Mouse (Mus musculus): Measurements from ENCODE around the gene Gal3st4. TPM values are rescaled to one million over a fixed set of nuclear protein-coding genes. Genes with fewer than 3 reads are reported as not detected.
A peak's percentile ranks its signal among the peaks of the same experiment; 100 is the strongest.
"Not testable (repeated sequence)": the region's sequence is repeated elsewhere in the genome, so short reads cannot be mapped to it uniquely, and the experiment has no call there.

Gal3st4 gene
- total RNA-seq, 2 experiments from 2014 or later, result 0.12 TPM; not detected in 1

GRCm38 (mm10) chr5:138222111-138222510 is 50.5 kb downstream of the Gal3st4 start:
- ATAC-seq (replicated peaks; ENCODE audit: poor library complexity), result peak; percentile 92

GRCm38 (mm10) chr5:138219864-138220263 is 52.8 kb downstream of the Gal3st4 start:
- no peak for ATAC-seq (replicated peaks; ENCODE audit: poor library complexity)

GRCm38 (mm10) chr5:138216632-138217031 is 56.0 kb downstream of the Gal3st4 start:
- ATAC-seq (replicated peaks; ENCODE audit: poor library complexity), result not testable (repeated sequence)

Other genes starting within 250 kb of the Gal3st4 start
- gene Smok3c, start 219.6 kb downstream of the Gal3st4 start, total RNA-seq (2015), result not detected in 2 replicates
- not detected in 2 replicates for gene Smok3c, start 219.6 kb downstream of the Gal3st4 start, total RNA-seq (2017)
- 26.0 and 30.1 TPM in 2 replicates for gene Zkscan1, start 187.8 kb downstream of the Gal3st4 start, total RNA-seq (2015)
- 19.9 and 25.2 TPM in 2 replicates for gene Zkscan1, start 187.8 kb downstream of the Gal3st4 start, total RNA-seq (2017)
- 13.9 and 14.0 TPM in 2 replicates for gene Zscan21, start 155.9 kb downstream of the Gal3st4 start, total RNA-seq (2015)
- gene Zscan21, start 155.9 kb downstream of the Gal3st4 start, total RNA-seq (2017), result 11.8 and 12.5 TPM in 2 replicates
- 6.5 and 7.5 TPM in 2 replicates for gene Zfp113, start 117.1 kb downstream of the Gal3st4 start, total RNA-seq (2015)
- gene Zfp113, start 117.1 kb downstream of the Gal3st4 start, total RNA-seq (2017), result 7.8 and 8.0 TPM in 2 replicates
- gene Cops6, start 111.8 kb downstream of the Gal3st4 start, total RNA-seq (2015), result 161 and 164 TPM in 2 replicates
- 54.4 and 55.6 TPM in 2 replicates for gene Cops6, start 111.8 kb downstream of the Gal3st4 start, total RNA-seq (2017)
- 14.3 and 15.9 TPM in 2 replicates for gene Ap4m1, start 100.8 kb downstream of the Gal3st4 start, total RNA-seq (2015)
- gene Ap4m1, start 100.8 kb downstream of the Gal3st4 start, total RNA-seq (2017), result 34.1 and 36.9 TPM in 2 replicates
- 239 and 250 TPM in 2 replicates for gene Mcm7, start 100.4 kb downstream of the Gal3st4 start, total RNA-seq (2015)
- 395 and 444 TPM in 2 replicates for gene Mcm7, start 100.4 kb downstream of the Gal3st4 start, total RNA-seq (2017)
- gene Taf6, start 85.4 kb downstream of the Gal3st4 start, total RNA-seq (2015), result 23.2 and 29.5 TPM in 2 replicates
- gene Taf6, start 85.4 kb downstream of the Gal3st4 start, total RNA-seq (2017), result 34.0 and 43.8 TPM in 2 replicates
- 28.7 and 30.1 TPM in 2 replicates for gene Cnpy4, start 85.4 kb downstream of the Gal3st4 start, total RNA-seq (2015)
- 45.8 and 59.3 TPM in 2 replicates for gene Cnpy4, start 85.4 kb downstream of the Gal3st4 start, total RNA-seq (2017)
- gene Mblac1, start 78.5 kb downstream of the Gal3st4 start, total RNA-seq (2015), result 6.9 and 7.1 TPM in 2 replicates
- gene Mblac1, start 78.5 kb downstream of the Gal3st4 start, total RNA-seq (2017), result 9.4 and 10.0 TPM in 2 replicates
- 0.94 and 2.0 TPM in 2 replicates for gene Nxpe5, start 46.9 kb downstream of the Gal3st4 start, total RNA-seq (2015)
- gene Nxpe5, start 46.9 kb downstream of the Gal3st4 start, total RNA-seq (2017), result 1.9 and 2.2 TPM in 2 replicates
- gene Lamtor4, start 17.4 kb downstream of the Gal3st4 start, total RNA-seq (2015), result 123 and 127 TPM in 2 replicates
- 69.9 and 101 TPM in 2 replicates for gene Lamtor4, start 17.4 kb downstream of the Gal3st4 start, total RNA-seq (2017)
- 35.7 and 44.1 TPM in 2 replicates for gene BC037034, start 8.8 kb downstream of the Gal3st4 start, total RNA-seq (2015)
- gene BC037034, start 8.8 kb downstream of the Gal3st4 start, total RNA-seq (2017), result 44.1 and 46.7 TPM in 2 replicates
- not detected in 2 replicates for gene Gm43720, start 7.1 kb upstream of the Gal3st4 start, total RNA-seq (2015)
- gene Gm43720, start 7.1 kb upstream of the Gal3st4 start, total RNA-seq (2017), result not detected in 2 replicates
- gene Gpc2, start 7.2 kb upstream of the Gal3st4 start, total RNA-seq (2015), result 1.2 and 2.0 TPM in 2 replicates
- gene Gpc2, start 7.2 kb upstream of the Gal3st4 start, total RNA-seq (2017), result 3.2 and 3.9 TPM in 2 replicates
- 15.7 and 20.2 TPM in 2 replicates for gene Stag3, start 7.4 kb upstream of the Gal3st4 start, total RNA-seq (2015)
- gene Stag3, start 7.4 kb upstream of the Gal3st4 start, total RNA-seq (2017), result 9.3 and 22.2 TPM in 2 replicates
- gene Pvrig, start 69.1 kb upstream of the Gal3st4 start, total RNA-seq (2015), result 0.54 TPM in 1 of 2 replicates, not detected in the other
- 0.17 and 0.34 TPM in 2 replicates for gene Pvrig, start 69.1 kb upstream of the Gal3st4 start, total RNA-seq (2017)
- gene Zfp157, start 168.6 kb upstream of the Gal3st4 start, total RNA-seq (2015), result 11.5 and 16.9 TPM in 2 replicates
- 10.8 and 16.1 TPM in 2 replicates for gene Zfp157, start 168.6 kb upstream of the Gal3st4 start, total RNA-seq (2017)

Data from megakaryocyte progenitor cell, adult 5-6 weeks (primary cell).